Mouse (Mus musculus) liver, embryonic 15.5 days (tissue): Measurements from ENCODE around the gene Fgfr2. TPM values are rescaled to one million over a fixed set of nuclear protein-coding genes. Genes with fewer than 3 reads are reported as not detected.

Source experiments
- ATAC-seq: fragments of 200-750 bp; cut with Nextera tagmentation; 2 replicates; pipeline ENCODE4 v1.8.0; 2017; ENCODE audit warnings: moderate number of reproducible peaks, mild to moderate bottlenecking, moderate library complexity; ENCODE audit not compliant: insufficient read depth
- H3K27ac ChIP-seq: fragments of 300-500 bp; sonication (generic); replicated peaks from 2 replicates; pipeline ENCODE4 v1.5.1; 2015; ENCODE audit warnings: mild to moderate bottlenecking, inconsistent platforms
- H3K27me3 ChIP-seq: fragments of 300-500 bp; sonication (generic); 2 replicates; pipeline ENCODE4 v1.6.1; 2015; ENCODE audit warnings: mild to moderate bottlenecking, inconsistent platforms
- H3K36me3 ChIP-seq: fragments of 300-500 bp; sonication (generic); replicated peaks from 2 replicates; pipeline ENCODE4 v1.6.1; 2015; ENCODE audit warnings: moderate library complexity, mild to moderate bottlenecking, inconsistent platforms
- H3K4me1 ChIP-seq: fragments of 300-500 bp; sonication (generic); replicated peaks from 2 replicates; pipeline ENCODE4 v1.6.1; 2015; ENCODE audit warnings: inconsistent platforms
- H3K4me2 ChIP-seq: fragments of 300-500 bp; sonication (generic); 2 replicates; pipeline ENCODE4 v1.6.1; 2015; ENCODE audit warnings: moderate library complexity, mild to moderate bottlenecking, inconsistent platforms
- H3K4me3 ChIP-seq: fragments of 300-500 bp; sonication (generic); replicated peaks from 2 replicates; pipeline ENCODE4 v1.5.1; 2015; ENCODE audit warnings: mild to moderate bottlenecking, inconsistent platforms
- H3K9ac ChIP-seq: fragments of 300-500 bp; sonication (generic); 2 replicates; pipeline ENCODE4 v1.6.1; 2015; ENCODE audit warnings: moderate library complexity, mild to moderate bottlenecking, inconsistent platforms
- H3K9me3 ChIP-seq: fragments of 300-500 bp; sonication (generic); replicated peaks from 2 replicates; pipeline ENCODE4 v1.6.1; 2016; ENCODE audit warnings: inconsistent platforms
- WGBS: fragments of 180-500 bp; shearing (Covaris S2); methylation state at CpG from one replicate; pipeline ENCODE4 v1.1.7; 2015; ENCODE audit warnings: mixed read lengths; ENCODE audit not compliant: insufficient replicate concordance; 5-methylcytosine and 5-hydroxymethylcytosine counted together
- polyA plus RNA-seq: library from polyadenylated mRNA; unstranded; fragments of >200 nt; fragmentation: Nextera tagmentation; extraction: Ambion mirVana; gene quantifications from 2 replicates; pipeline ENCODE4 v1.2.1, GENCODE M21; 2015

Fgfr2 gene
- polyA plus RNA-seq, 1 experiment from 2014 or later, result 10.5 TPM

- no peak overlapping the region for H3K4me2 ChIP-seq
- H3K4me1 ChIP-seq, result no peaks in the 10 kb centered on the region
- H3K27me3 ChIP-seq, result no peaks in the 10 kb centered on the region
- H3K36me3 ChIP-seq, result no peaks in the 10 kb centered on the region
- no peak overlapping the region for H3K4me3 ChIP-seq
- ATAC-seq, result no peak
- no peak overlapping the region for H3K9ac ChIP-seq
- 60% methylated on average over 5 of the region's 5 CpGs for WGBS
- H3K27ac ChIP-seq, result no peak overlapping the region
- no peaks in the 10 kb centered on the region for H3K9me3 ChIP-seq
These were observed 1109.2 kb downstream of the Fgfr2 start for GRCm38 (mm10) chr7:132013970-132014369.

DNA sequence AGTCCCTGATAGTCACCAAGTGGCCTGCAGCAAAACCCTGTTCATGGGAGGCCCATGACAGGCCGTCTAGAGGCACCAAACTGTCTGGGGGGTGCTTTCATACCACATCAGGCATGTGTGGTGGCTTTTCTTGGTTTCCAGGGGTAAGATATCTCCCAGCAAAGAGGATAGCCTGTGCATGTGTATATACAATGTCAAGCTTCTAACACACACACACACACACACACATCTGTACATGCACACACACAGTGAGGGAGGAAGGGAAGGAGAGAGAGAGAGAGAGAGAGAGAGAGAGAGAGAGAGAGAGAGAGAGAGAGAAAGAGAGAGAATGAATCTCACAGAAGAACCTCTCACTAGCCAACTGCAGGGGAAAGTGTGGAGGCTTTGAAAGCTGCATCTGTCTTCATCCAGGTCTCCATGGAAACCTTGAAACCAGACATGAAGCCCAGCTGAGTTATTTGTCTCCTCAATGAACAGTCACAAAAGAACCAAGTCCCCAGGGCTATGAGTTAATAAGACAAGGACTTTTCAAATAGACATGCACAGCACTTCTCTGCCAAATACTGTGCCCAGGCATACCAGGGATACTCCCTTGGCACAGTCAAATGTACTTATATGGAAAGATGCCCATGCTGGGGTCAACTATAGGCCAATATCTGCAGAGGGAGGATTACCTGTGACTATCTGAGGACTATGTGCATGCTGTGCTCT lies 1110.0 kb downstream of the Fgfr2 start:
- H3K4me1 ChIP-seq, result no peaks in the 10 kb centered on the region
- no peak for ATAC-seq
- 4% methylated on average over 1 of the region's 1 CpGs for WGBS
- no peaks in the 10 kb centered on the region for H3K27me3 ChIP-seq
- no peaks in the 10 kb centered on the region for H3K9me3 ChIP-seq
- no peak overlapping the region for H3K27ac ChIP-seq
- H3K36me3 ChIP-seq, result no peaks in the 10 kb centered on the region
- no peak overlapping the region for H3K9ac ChIP-seq
- no peak overlapping the region for H3K4me2 ChIP-seq
- no peak overlapping the region for H3K4me3 ChIP-seq

DNA sequence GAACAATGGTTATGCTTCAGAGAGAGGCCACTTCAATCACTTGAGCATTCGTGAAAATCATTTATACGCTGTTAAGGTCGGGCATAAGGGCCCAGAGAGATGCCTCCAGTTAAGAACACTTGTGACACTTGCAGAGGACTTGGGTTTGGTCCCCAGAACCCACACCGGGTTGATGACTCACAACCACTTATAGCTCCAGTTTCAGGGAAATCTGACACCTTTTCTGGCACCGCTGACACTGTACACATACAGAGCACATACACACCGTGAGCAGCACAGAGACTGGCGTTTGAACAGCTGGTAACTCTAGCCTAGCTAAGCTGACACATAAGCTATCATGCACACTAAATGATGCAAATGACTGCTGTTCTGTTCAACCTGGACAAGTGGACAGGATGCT lies 1114.1 kb downstream of the Fgfr2 start:
- H3K36me3 ChIP-seq, result no peaks in the 10 kb centered on the region
- H3K9me3 ChIP-seq, result no peaks in the 10 kb centered on the region
- no peaks in the 10 kb centered on the region for H3K4me1 ChIP-seq
- H3K27me3 ChIP-seq, result no peaks in the 10 kb centered on the region
- no peak for ATAC-seq
- no peak overlapping the region for H3K27ac ChIP-seq
- WGBS, result 65% methylated on average over 7 of the region's 7 CpGs
- H3K4me3 ChIP-seq, result no peak overlapping the region
- H3K9ac ChIP-seq, result no peak overlapping the region
- no peak overlapping the region for H3K4me2 ChIP-seq

DNA sequence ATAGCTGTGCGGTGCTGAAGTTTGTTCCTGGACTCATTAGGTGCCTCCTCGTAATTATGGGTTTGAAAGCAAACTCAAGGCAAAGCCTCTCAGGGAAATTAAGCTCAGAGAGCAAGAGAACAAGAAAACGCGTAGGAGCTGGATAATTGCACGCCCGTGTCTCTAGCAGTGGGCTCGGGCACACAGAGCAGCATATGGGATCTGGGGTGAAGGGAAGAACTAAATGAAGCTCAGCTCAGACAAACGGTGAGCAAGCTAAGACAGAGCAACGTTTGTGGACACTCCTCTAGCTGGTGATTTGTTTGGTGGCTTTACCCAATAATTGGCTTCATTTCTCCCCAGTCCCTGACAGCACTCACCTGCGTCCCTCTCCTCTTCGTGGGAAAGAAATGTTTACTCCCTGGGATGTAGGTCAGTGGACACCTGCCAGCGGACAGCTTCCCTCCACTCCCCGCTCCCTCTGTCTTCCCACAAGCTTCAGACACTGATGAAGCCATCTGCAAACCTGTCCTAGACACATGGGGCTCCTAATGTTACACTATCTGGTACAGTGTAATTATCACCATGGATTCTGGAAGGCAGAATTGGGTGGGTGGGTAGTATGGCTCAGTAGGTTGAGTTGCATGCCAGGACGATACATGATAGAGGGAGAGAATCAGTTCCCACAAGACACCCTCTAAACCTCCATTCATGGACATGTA lies 1117.0 kb downstream of the Fgfr2 start:
- H3K4me3 ChIP-seq, result no peak overlapping the region
- no peak overlapping the region for H3K4me2 ChIP-seq
- H3K4me1 ChIP-seq, result no peaks in the 10 kb centered on the region
- H3K27me3 ChIP-seq, result no peaks in the 10 kb centered on the region
- no peaks in the 10 kb centered on the region for H3K36me3 ChIP-seq
- H3K9me3 ChIP-seq, result no peaks in the 10 kb centered on the region
- WGBS, result 65% methylated on average over 14 of the region's 14 CpGs
- ATAC-seq, result no peak
- H3K27ac ChIP-seq, result no peak overlapping the region
- no peak overlapping the region for H3K9ac ChIP-seq

DNA sequence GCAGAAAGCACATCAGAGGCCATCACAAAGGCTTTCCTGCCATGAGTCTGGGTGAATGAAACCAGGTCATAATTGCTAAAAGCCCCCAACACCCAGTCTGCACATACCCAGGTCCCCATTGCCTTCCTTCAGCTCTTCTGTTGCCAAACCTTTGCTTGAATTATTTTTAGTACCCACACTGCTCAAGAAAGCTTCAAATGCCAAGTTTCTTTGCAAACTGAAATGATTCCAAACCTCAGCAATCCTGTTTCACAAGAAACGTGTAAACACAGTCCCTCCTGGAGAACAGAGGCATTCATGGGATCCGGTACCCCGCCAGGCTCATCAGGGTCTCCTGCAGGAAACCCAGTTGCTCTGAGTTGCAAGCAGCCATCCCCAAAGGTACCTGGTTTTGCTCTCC lies 1130.3 kb downstream of the Fgfr2 start:
- ATAC-seq, result no peak
- Histone ChIP-seq H3K27me3 (no peaks in the 10 kb centered on the region), H3K4me3 (no peak overlapping the region), H3K36me3 (no peaks in the 10 kb centered on the region), H3K27ac (no peak overlapping the region), H3K4me1 (no peaks in the 10 kb centered on the region), H3K9me3 (no peaks in the 10 kb centered on the region), H3K4me2 (no peak overlapping the region), H3K9ac (no peak overlapping the region)
- WGBS, result 64% methylated on average over 3 of the region's 3 CpGs

- H3K9ac ChIP-seq, result no peak overlapping the region
- H3K27ac ChIP-seq, result no peak overlapping the region
- no peaks in the 10 kb centered on the region for H3K36me3 ChIP-seq
- ATAC-seq, result no peak
- H3K9me3 ChIP-seq, result no peaks in the 10 kb centered on the region
- no peak overlapping the region for H3K4me3 ChIP-seq
- H3K4me1 ChIP-seq, result no peaks in the 10 kb centered on the region
- no peak overlapping the region for H3K4me2 ChIP-seq
- no peaks in the 10 kb centered on the region for H3K27me3 ChIP-seq
- 20% methylated on average over 1 of the region's 1 CpGs for WGBS
These were observed 1130.9 kb downstream of the Fgfr2 start for GRCm38 (mm10) chr7:131992226-131992625.

DNA sequence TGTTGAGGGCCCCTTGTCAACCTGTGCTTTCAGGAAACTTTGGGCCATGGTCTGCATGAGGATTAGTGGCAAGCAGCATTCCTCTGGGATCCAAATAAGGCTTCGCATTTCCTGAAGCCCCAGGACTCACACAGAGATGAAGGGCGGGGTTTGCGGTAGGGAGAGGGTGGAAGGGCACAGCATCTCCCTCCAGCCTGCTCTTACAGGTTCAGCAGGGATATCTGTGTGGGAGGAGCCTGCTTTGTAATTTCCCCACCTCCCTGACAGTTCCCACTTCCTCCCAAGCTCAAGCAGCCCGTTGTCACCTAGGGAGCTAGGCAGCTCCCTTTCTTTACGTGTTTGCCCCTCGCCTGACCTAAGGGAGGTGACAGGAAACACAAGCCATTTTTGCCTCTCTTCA lies 1134.1 kb downstream of the Fgfr2 start:
- ATAC-seq, result no peak
- Histone ChIP-seq H3K27me3 (no peaks in the 10 kb centered on the region), H3K27ac (no peak overlapping the region), H3K36me3 (no peaks in the 10 kb centered on the region), H3K9me3 (no peaks in the 10 kb centered on the region), H3K9ac (no peak overlapping the region), H3K4me1 (no peaks in the 10 kb centered on the region), H3K4me3 (no peak overlapping the region), H3K4me2 (no peak overlapping the region)
- WGBS, result 17% methylated on average over 6 of the region's 6 CpGs

DNA sequence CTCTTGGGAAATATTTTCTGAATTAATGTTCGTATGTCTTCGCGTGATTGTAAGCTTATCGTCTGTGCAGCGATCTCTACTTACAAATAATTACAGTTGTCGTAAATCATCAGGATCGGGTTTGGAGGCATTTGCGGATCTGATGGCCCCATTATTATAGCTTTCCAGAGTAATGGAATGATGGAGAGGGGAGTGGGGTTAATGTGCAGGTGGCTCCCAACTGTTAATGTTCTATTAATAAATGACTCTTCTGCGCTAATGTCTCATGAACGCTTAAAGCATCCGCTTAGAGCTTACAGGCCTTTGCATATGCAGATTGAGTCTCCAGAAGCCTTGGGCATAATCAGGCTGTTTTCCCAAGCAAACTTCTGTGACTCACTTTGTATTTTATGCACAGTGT lies 1144.5 kb downstream of the Fgfr2 start:
- WGBS, result 77% methylated on average over 11 of the region's 11 CpGs
- Histone ChIP-seq H3K9ac (no peak overlapping the region), H3K4me2 (no peak overlapping the region), H3K4me3 (no peak overlapping the region), H3K27ac (no peak overlapping the region), H3K9me3 (no peaks in the 10 kb centered on the region), H3K36me3 (no peaks in the 10 kb centered on the region), H3K27me3 (no peaks in the 10 kb centered on the region), H3K4me1 (no peaks in the 10 kb centered on the region)
- ATAC-seq, result no peak

DNA sequence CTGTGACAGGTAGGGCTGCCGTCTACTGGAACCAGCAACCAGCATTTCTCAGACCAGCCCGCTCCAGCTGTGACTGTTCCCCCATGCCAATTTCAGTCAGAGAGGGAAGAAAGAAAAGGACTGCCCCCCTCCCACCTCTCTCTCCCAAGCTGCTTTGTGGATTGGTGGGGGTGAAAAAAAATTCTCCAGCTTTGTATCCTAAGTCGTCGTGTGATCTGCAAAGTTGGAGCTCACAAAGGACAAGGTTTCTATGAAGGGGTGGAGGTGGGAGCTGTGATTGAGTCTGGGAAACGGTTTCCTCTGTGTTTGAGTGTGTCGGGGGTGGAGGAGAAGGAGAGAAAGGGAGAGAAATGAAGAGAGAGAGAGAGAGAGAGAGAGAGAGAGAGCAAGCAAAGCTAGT lies 1147.3 kb downstream of the Fgfr2 start:
- WGBS, result 53% methylated on average over 6 of the region's 6 CpGs
- Histone ChIP-seq H3K9me3 (no peaks in the 10 kb centered on the region), H3K9ac (no peak overlapping the region), H3K27me3 (no peaks in the 10 kb centered on the region), H3K4me2 (no peak overlapping the region), H3K4me1 (no peaks in the 10 kb centered on the region), H3K4me3 (no peak overlapping the region), H3K27ac (no peak overlapping the region), H3K36me3 (no peaks in the 10 kb centered on the region)
- no peak for ATAC-seq

- 6% methylated on average over 3 of the region's 3 CpGs for WGBS
- Histone ChIP-seq H3K36me3 (no peaks in the 10 kb centered on the region), H3K27ac (no peak overlapping the region)
These were observed 1152.9 kb downstream of the Fgfr2 start for GRCm38 (mm10) chr7:131970255-131970654.

GRCm38 (mm10) chr7:131966916-131967494 lies 1156.1 kb downstream of the Fgfr2 start:
- Histone ChIP-seq H3K9ac (no peak overlapping the region), H3K27ac (no peak overlapping the region), H3K4me1 (no peaks in the 10 kb centered on the region), H3K27me3 (peaks cover 28% of the 10 kb centered on the region), H3K36me3 (no peaks in the 10 kb centered on the region), H3K4me2 (no peak overlapping the region), H3K4me3 (no peak overlapping the region), H3K9me3 (no peaks in the 10 kb centered on the region)
- no peak for ATAC-seq
- WGBS, result 10% methylated on average over 57 of the region's 57 CpGs

More at GRCm38 (mm10) chr7:131970255-131970654, 1152.9 kb downstream of the Fgfr2 start:
- no peak overlapping the region for H3K9ac ChIP-seq
- H3K9me3 ChIP-seq, result no peaks in the 10 kb centered on the region
- no peak overlapping the region for H3K4me2 ChIP-seq
- no peak overlapping the region for H3K4me3 ChIP-seq
- H3K4me1 ChIP-seq, result no peaks in the 10 kb centered on the region
- ATAC-seq, result no peak
- H3K27me3 ChIP-seq, result peaks cover 28% of the 10 kb centered on the region
